Mouse (Mus musculus): ENCODE measurements at regions not wholly inside any gene's neighbourhood (a gene's known extent, or its start where the extent isn't known, plus 50 kb on each side); places are given as distances from the start of the nearest gene placed in this dataset.
"Not testable (repeated sequence)": the region's sequence is repeated elsewhere in the genome, so short reads cannot be mapped to it uniquely, and the experiment has no call there.

DNA sequence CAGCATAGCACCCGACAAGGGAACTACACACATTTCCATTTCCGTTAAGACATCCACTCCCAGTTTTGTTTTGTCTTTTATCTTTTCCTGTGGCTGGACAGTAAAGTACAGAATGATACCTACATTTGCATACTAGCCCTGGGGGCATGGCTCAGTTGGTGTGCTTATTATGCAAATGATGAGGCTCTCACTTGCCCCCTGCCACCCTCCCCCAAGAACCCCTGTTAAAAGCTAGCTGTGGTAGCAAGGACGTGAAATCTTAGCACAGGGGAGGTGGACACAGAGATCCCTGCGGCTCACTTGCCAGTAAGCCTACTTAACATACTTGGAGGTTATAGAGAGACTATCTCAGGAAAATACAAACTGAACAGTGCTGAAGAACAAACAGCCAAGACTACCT is 375.2 kb upstream of the B3galt2 start:
- DNase-seq (ENCODE audit: low read depth), result no peak

DNA sequence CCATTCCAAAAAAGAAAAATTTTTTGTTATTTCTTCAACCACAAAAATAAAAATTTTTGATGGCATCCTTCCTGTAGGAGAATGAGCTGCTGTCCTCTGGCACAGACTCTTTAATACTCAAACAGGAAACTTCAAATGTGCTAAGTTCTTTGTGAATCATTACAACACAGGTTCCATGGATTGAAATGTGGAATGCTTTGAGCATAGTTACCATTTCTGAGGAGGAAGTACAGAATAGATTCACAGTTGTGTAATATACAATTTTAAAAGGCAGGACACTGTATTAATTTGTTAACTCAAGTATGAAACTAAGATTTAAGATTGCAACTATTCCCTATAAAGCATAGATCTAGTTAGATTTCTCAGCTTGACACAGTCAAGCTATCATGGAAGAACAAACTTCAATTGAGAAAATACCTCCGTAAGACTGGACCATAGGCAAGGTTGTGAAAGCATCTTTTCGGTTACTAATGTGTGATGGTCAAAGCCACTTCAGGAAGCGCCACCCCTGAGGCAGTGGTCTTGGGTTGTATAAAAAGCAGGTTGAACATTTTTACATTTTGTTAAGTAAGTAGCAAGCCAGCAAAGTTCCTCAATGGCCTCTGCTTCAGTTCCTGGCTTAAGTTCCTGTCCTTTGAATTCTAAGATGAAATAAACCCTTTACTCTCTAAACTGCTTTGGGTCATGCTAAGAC is 354.0 kb upstream of the B3galt2 start:
- DNase-seq (ENCODE audit: low read depth), result peak; percentile 25

DNA sequence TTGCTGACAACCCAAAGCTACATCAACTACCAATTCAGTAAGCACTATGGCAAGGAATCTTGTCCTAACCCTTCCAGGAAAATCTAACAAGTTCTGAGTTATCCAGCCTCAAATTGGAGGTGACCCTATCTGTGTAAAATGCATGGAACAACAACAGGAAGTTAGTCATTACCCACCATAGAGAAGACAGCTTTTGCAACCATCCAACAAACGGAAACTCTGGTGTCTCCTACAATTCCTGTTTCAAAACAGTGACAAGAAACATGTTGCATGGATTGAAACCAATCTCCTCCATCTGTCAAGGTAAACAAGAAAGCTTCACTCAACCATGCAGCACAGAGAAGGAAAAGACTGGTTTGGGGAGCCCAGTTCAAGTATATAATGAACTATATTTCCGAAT is 353.0 kb upstream of the B3galt2 start:
- peak; percentile 51 for DNase-seq (ENCODE audit: low read depth)

- no peak for DNase-seq (ENCODE audit: low read depth)
Observed at GRCm38 (mm10) chr1:143296555-143296954, 343.9 kb upstream of the B3galt2 start.

DNA sequence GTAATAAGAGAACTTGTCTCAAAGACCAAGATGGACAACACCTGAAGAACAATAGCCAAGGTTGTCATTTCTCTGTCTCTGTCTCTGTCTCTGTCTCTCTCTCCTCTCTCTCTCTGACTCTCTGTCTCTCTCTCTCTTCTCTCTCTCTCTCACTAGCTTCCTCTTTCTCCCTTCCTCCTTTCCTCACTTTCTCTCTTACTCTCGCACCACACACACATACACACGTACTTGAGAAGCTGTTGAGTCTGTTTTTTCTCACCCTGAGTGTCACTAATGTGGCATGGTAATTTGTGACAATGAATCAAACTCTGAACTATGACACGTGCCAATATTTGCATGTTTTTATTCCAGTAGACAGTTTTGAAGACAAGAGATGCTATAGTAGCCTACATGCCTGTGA is 333.1 kb upstream of the B3galt2 start:
- no peak for DNase-seq (ENCODE audit: low read depth)

GRCm38 (mm10) chr1:143318381-143318780 is 322.1 kb upstream of the B3galt2 start:
- no peak for DNase-seq (ENCODE audit: low read depth)

- DNase-seq (ENCODE audit: low read depth), result peak; percentile 86
Observed at GRCm38 (mm10) chr1:143319568-143319967, 320.9 kb upstream of the B3galt2 start.

DNA sequence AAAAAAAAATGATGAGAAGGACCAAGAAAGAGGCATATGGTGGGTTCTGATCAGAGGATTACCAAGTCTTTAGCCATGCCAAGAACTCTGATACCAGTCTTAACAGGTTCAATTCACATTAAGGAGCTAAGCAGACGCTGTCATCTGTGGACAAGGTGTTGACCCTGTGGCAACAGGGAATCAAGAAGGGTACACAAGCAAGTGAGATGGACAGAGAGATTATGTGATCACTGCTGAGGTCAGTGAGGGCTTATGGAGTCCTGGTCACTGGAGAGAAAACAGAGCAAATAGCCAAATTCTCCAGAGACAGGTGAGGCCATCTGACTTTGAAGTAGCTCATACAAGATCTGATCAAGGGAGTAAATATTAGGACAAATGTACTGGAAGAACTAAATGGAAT is 289.1 kb upstream of the B3galt2 start:
- no peak for DNase-seq (ENCODE audit: low read depth)

DNA sequence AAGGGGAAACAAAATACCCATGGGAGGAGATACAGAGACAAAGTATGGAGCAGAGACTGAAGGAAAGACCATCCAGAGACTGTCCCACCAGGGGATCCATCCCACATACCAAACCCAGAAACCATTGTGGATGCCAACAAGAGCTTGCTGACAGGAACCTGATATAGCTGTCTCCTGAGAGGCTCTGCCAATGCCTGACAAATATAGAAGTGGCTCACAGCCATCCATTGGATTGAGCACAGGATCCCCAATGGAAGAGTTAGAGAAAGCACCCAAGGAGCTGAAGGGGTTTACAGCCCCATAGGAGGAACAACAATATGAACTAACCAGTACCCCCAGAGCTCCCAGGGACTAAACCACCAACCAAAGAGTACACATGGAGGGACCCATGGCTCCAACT is 280.2 kb upstream of the B3galt2 start:
- not testable (repeated sequence) for DNase-seq (ENCODE audit: low read depth)

DNA sequence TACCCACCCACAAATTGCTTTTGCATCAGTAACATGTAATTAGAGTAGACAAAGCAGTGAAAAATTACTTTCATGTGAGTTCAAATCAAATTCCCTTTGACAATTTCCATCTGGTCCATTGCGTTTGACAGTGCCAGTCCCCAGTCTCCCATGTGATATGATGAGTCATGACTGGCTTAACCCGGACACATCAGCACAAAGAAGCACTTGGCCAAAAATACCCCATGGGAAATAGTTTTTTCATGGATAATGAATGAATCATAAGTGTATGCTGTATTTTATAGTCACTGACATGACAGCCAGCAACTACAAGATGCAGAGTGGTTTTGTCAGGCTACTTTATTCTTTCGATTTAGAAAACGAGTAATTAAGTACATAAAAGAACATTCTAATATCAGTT is 248.6 kb upstream of the B3galt2 start:
- no peak for DNase-seq (ENCODE audit: low read depth)

Measured in 416B (cell line).